Mouse (Mus musculus) heart, embryonic 14.5 days (tissue): ENCODE results near the gene Ndufaf2. TPM values are rescaled to one million over a fixed set of nuclear protein-coding genes. Genes with fewer than 3 reads are reported as not detected.
A peak's percentile ranks its signal among the peaks of the same experiment; 100 is the strongest.

Source experiments
- ATAC-seq: fragments of 200-750 bp; cut with Nextera tagmentation; 2 replicates; pipeline ENCODE4 v1.8.0; 2017; ENCODE audit warnings: low read depth, moderate TSS enrichment; ENCODE audit not compliant: insufficient number of reproducible peaks, insufficient read depth, low FRiP score
- H3K27ac ChIP-seq, 2 experiments: fragments of 200-500 bp in 1 of 2; fragments of 300-500 bp in 1 of 2; sonication (generic) in 1 of 2; replicated peaks in 1 of 2; 2 replicates each; pipeline ENCODE4 v1.5.1; 2012 to 2014; ENCODE audit warnings: low read depth in 2 of 2, low read length in 2 of 2, control low read depth in 1 of 2, mild to moderate bottlenecking in 1 of 2, mixed read lengths in 1 of 2; ENCODE audit not compliant: control insufficient read depth in 1 of 2, insufficient read depth in 1 of 2
- H3K27me3 ChIP-seq: fragments of 300-500 bp; sonication (generic); 2 replicates; pipeline ENCODE4 v1.6.1; 2014; ENCODE audit warnings: mild to moderate bottlenecking, low read length, control low read depth; ENCODE audit not compliant: control insufficient read depth, insufficient read depth
- H3K36me3 ChIP-seq: fragments of 300-500 bp; sonication (generic); 2 replicates; pipeline ENCODE4 v1.6.1; 2014; ENCODE audit warnings: mild to moderate bottlenecking, control low read depth, low read length, mixed read lengths; ENCODE audit not compliant: control insufficient read depth, insufficient read depth
- H3K4me1 ChIP-seq, 2 experiments: fragments of 200-500 bp in 1 of 2; fragments of 300-500 bp in 1 of 2; sonication (generic) in 1 of 2; 2 replicates each; pipeline ENCODE4 v1.6.1; 2012 to 2014; ENCODE audit warnings: low read length in 2 of 2, control low read depth in 1 of 2, mixed read lengths in 1 of 2; ENCODE audit not compliant: control insufficient read depth in 2 of 2, insufficient read depth in 2 of 2
- H3K4me2 ChIP-seq: fragments of 300-500 bp; sonication (generic); 2 replicates; pipeline ENCODE4 v1.6.1; 2014; ENCODE audit warnings: mild to moderate bottlenecking, low read length
- H3K4me3 ChIP-seq, 2 experiments: fragments of 200-500 bp in 1 of 2; fragments of 300-500 bp in 1 of 2; sonication (generic) in 1 of 2; 2 replicates each; pipeline ENCODE4 v1.5.1; 2012 to 2014; ENCODE audit warnings: low read length in 2 of 2, mild to moderate bottlenecking in 2 of 2, control low read depth in 1 of 2, low read depth in 1 of 2, moderate library complexity in 1 of 2; ENCODE audit not compliant: control insufficient read depth in 1 of 2, insufficient read depth in 1 of 2
- H3K9ac ChIP-seq: fragments of 300-500 bp; sonication (generic); 2 replicates; pipeline ENCODE4 v1.6.1; 2014; ENCODE audit warnings: mild to moderate bottlenecking, low read length
- H3K9me3 ChIP-seq: fragments of 300-500 bp; sonication (generic); 2 replicates; pipeline ENCODE4 v1.6.1; 2016; ENCODE audit warnings: low read length, control low read depth; ENCODE audit not compliant: control insufficient read depth
- WGBS: fragments of 180-500 bp; shearing (Covaris S2); extraction: QIAGEN DNeasy Blood & Tissue Kit; methylation state at CpG from one replicate; pipeline ENCODE4 v1.1.7; 2014; 5-methylcytosine and 5-hydroxymethylcytosine counted together
- polyA plus RNA-seq: library from polyadenylated mRNA; unstranded; fragments of >200 nt; fragmentation: Nextera tagmentation; extraction: Ambion mirVana; gene quantifications from 2 replicates; pipeline ENCODE4 v1.2.1, GENCODE M21; 2014

Gene Ndufaf2
- polyA plus RNA-seq, 1 experiment from 2014 or later, result 56.8 TPM

DNA sequence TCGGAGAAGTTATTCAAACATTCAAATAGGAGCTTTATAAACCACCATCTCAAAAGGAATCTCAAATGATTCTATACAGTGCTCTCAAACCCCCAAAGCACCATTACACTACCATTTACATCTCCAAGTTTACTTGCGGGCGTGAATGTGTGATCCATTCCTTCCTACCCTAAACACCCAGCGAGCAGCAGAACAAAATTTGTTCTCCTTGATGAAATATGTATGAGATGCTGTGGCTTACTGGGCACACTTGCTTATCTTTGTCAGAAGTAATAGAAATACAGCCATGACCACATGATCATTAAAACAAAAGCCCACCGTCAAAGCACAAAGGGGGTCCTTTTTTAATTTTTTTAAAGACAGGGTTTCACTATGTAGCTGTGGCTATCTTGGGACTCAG lies 44.9 kb downstream of the Ndufaf2 start:
- H3K9ac ChIP-seq, result no peak overlapping the region
- H3K4me1 ChIP-seq, result peaks cover 5 to 14% of the 10 kb centered on the region in 2 experiments; a peak in 3 of 4 replicates
- H3K9me3 ChIP-seq, result no peaks in the 10 kb centered on the region
- 89% methylated on average over 5 of the region's 5 CpGs for WGBS
- ATAC-seq, result no peak
- H3K4me2 ChIP-seq, result no peak overlapping the region
- no peak overlapping the region for H3K4me3 ChIP-seq
- no peaks in the 10 kb centered on the region for H3K27me3 ChIP-seq
- H3K27ac ChIP-seq, result no peak overlapping the region
- H3K36me3 ChIP-seq, result no peaks in the 10 kb centered on the region

DNA sequence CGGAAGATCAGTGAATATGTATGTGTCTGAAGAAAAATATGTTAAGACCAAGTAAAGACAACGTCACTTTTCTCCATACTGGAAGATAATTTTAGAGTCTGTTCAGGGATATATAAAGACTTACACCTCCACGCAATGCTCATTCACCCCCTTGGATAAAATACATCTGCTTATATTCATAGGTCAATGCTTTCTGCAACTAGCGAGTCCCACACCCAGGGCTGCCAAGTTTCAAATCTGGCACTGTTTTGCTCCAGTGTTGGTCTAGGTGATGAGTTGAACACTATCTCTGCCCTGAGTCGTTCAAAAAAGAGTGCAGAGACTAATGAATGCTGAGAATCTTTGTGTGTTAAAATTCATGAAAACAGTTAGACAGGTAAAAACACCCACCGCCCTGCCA lies 47.5 kb downstream of the Ndufaf2 start:
- Histone ChIP-seq H3K4me2 (no peak overlapping the region), H3K4me1 (no peaks in the 10 kb centered on the region), H3K27ac (no peak overlapping the region), H3K27me3 (no peaks in the 10 kb centered on the region), H3K9me3 (no peaks in the 10 kb centered on the region), H3K4me3 (no peak overlapping the region), H3K36me3 (no peaks in the 10 kb centered on the region), H3K9ac (no peak overlapping the region)
- no peak for ATAC-seq
- 78% methylated on average over 6 of the region's 6 CpGs for WGBS

DNA sequence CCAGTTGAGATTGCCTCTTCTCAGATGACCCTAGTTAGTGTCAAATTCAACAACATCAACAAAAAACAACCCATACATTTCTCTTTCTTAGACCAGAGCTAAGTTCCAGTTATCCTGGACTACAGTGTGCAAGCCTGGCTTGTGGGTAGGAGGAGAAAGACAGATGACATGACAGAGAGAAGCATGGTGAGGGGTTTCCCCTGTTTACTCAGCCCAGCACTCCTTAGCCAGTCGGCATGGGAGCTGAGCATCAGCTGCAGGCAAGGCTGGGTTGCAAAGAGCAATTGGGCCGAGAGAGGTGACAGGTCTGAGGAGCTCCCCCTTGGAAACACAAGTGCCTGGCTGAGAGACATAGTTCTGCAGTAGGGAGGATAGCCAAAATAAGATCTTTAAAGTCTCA lies 57.7 kb downstream of the Ndufaf2 start:
- peaks cover 7 to 12% of the 10 kb centered on the region in 2 experiments for H3K4me1 ChIP-seq
- no peak for ATAC-seq
- H3K9me3 ChIP-seq, result no peaks in the 10 kb centered on the region
- no peak overlapping the region for H3K4me2 ChIP-seq
- no peak overlapping the region for H3K4me3 ChIP-seq
- H3K27me3 ChIP-seq, result no peaks in the 10 kb centered on the region
- no peaks in the 10 kb centered on the region for H3K36me3 ChIP-seq
- H3K9ac ChIP-seq, result no peak overlapping the region
- 19% methylated on average over 2 of the region's 2 CpGs for WGBS
- H3K27ac ChIP-seq, result no peak overlapping the region

DNA sequence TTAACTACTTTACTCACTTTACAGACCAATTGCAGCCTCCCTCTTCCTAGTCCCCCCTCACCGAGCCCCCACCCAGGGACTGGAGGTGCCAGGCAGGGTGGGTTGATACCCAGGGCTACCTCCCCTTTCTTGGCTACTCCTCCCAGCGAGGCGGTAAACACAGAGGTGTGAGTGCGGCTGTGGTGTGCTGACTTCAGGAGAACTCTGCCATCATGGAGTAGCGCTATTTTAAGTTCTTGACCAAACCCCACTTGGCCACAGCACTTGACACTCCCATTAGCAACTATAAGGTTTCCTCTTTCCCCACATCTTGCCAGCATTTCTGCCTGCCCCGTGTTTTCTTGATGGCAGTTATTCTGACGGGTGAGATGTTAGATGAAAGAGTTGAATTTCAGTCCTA lies 62.0 kb downstream of the Ndufaf2 start:
- Histone ChIP-seq H3K9ac (no peak overlapping the region), H3K4me2 (peak overlapping the region; percentile 31; the same call in 1 of the 2 replicates), H3K27me3 (no peaks in the 10 kb centered on the region), H3K4me1 (peaks cover 9 to 12% of the 10 kb centered on the region in 2 experiments), H3K4me3 (no peak overlapping the region), H3K9me3 (no peaks in the 10 kb centered on the region), H3K27ac (no peak overlapping the region), H3K36me3 (no peaks in the 10 kb centered on the region)
- 45% methylated on average over 7 of the region's 7 CpGs for WGBS
- no peak for ATAC-seq

DNA sequence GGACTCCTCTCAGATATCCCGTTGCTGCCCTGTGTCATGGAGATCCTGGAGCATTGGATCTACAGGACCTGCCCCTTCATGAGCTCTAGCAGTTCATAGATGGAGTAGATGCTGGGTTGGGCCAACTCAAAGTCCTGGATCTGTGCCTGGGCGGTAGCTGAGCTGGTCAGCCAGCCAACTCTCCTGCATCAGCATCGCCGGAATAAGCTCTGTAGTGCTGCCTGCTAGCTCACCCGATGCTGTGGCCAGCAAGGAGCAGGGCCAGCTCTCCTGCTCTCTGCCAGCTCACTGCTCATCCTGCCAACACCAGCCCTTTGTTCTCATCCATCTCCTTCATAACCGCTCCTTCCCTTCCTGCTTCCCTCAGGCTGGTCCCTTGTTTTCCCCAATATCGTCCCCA lies 62.8 kb downstream of the Ndufaf2 start:
- ATAC-seq, result no peak
- Histone ChIP-seq H3K9ac (no peak overlapping the region), H3K4me3 (no peak overlapping the region), H3K36me3 (no peaks in the 10 kb centered on the region), H3K27me3 (no peaks in the 10 kb centered on the region), H3K9me3 (no peaks in the 10 kb centered on the region), H3K27ac (no peak overlapping the region), H3K4me2 (no peak overlapping the region), H3K4me1 (peaks cover 7 to 9% of the 10 kb centered on the region in 2 experiments)
- 78% methylated on average over 7 of the region's 7 CpGs for WGBS

DNA sequence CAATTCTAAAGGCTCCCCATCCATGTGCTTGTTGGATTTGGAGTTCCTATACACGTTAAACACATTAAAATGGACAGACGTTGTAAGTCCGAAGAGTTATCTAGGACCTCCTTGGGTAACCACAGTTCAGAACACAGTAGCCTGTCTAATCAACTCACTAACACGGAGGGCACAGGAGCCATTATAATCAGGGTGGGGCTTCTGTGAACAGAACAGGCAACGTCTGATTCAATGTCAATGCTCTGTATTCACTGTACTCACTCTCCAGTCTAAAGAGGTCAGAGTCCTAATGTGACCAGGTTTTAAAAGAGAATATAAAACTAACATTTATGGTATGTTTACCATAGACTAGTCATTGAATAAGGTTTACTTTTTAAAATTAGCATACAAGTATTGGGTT lies 63.7 kb downstream of the Ndufaf2 start:
- H3K36me3 ChIP-seq, result no peaks in the 10 kb centered on the region
- no peaks in the 10 kb centered on the region for H3K9me3 ChIP-seq
- H3K27me3 ChIP-seq, result no peaks in the 10 kb centered on the region
- 85% methylated on average over 5 of the region's 5 CpGs for WGBS
- no peak overlapping the region for H3K9ac ChIP-seq
- H3K4me2 ChIP-seq, result no peak overlapping the region
- no peak overlapping the region for H3K27ac ChIP-seq
- ATAC-seq, result no peak
- peaks cover 7 to 9% of the 10 kb centered on the region in 2 experiments; a peak in 3 of 4 replicates for H3K4me1 ChIP-seq
- H3K4me3 ChIP-seq, result no peak overlapping the region

DNA sequence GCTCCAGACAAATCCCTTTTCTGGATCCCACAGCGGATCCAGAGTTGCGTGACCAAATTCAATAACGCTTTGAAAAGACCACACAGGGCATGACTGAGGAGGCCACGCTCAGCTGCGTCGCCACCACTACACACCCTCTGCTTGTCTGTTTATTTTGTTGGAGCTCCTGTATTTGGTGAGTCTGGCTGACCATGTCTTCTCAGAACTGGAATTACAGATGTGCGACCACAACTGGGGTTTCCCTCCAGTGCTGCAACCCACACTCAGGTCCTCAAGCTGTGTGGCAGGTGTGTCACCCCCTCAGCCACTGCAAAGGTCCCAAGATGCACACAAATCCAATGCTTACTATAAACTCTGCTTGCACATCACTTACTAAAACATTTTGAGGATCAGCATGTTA lies 66.1 kb downstream of the Ndufaf2 start:
- ATAC-seq, result no peak
- Histone ChIP-seq H3K9ac (no peak overlapping the region), H3K9me3 (no peaks in the 10 kb centered on the region), H3K27me3 (no peaks in the 10 kb centered on the region), H3K4me1 (peaks cover 7 to 9% of the 10 kb centered on the region in 2 experiments; a peak in 3 of 4 replicates), H3K4me2 (no peak overlapping the region), H3K27ac (no peak overlapping the region), H3K4me3 (no peak overlapping the region), H3K36me3 (no peaks in the 10 kb centered on the region)
- WGBS, result 95% methylated on average over 7 of the region's 7 CpGs

DNA sequence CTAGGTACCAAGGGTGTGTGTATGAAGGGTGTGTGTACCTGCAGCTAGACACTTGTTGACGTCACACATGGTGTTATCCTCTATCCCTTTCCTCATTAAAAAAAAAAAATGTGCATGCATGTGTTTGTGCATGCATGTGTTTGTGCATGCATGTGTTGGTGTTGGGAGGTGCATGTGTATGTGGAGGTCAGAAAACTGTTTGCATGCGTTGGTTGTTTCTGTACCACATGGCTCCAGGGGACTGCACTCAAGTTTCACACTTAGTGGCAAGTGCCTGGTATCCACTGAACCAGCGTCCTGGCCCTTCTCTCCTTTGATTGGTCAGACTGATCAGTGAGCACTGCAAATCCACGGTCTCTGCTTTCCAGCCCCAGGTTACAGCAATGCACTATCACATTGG lies 71.7 kb downstream of the Ndufaf2 start:
- no peak overlapping the region for H3K9ac ChIP-seq
- no peak for ATAC-seq
- no peaks in the 10 kb centered on the region for H3K27me3 ChIP-seq
- H3K27ac ChIP-seq, result no peak overlapping the region
- no peaks in the 10 kb centered on the region for H3K9me3 ChIP-seq
- no peaks in the 10 kb centered on the region for H3K36me3 ChIP-seq
- WGBS, result 74% methylated on average over 4 of the region's 4 CpGs
- no peak overlapping the region for H3K4me3 ChIP-seq
- no peaks in the 10 kb centered on the region for H3K4me1 ChIP-seq
- H3K4me2 ChIP-seq, result no peak overlapping the region
